Mouse (Mus musculus): ENCODE results near the gene Atp5h.
"Not testable (repeated sequence)": the region's sequence is repeated elsewhere in the genome, so short reads cannot be mapped to it uniquely, and the experiment has no call there.

Atp5h gene

GRCm38 (mm10) chr11:115419531-115420237 lies at the start of gene Atp5h, which contains the start of gene Kctd2:
TSS of gene Atp5h (minus strand) at chr11:115419962.
TSS of gene Kctd2 (plus strand) at chr11:115420128.
- DNase-seq = peak; percentile 94 to 98

GRCm38 (mm10) chr11:115467217-115467618 lies 47.5 kb upstream of the Atp5h start:
- DNase-seq = no peak

GRCm38 (mm10) chr11:115464851-115465250 lies 45.1 kb upstream of the Atp5h start:
- no peak for DNase-seq

GRCm38 (mm10) chr11:115463397-115463796 lies 43.6 kb upstream of the Atp5h start:
- DNase-seq = peak; percentile 56 to 85

- DNase-seq = peak; percentile 43 to 80
Observed at GRCm38 (mm10) chr11:115462243-115462891, 42.6 kb upstream of the Atp5h start, which contains the start of gene Slc16a5. TSS of gene Slc16a5 (plus strand) at chr11:115462474.

- no peak for DNase-seq
Observed at GRCm38 (mm10) chr11:115461846-115462242, 42.1 kb upstream of the Atp5h start.

GRCm38 (mm10) chr11:115460976-115461375 lies 41.2 kb upstream of the Atp5h start:
- no peak for DNase-seq

GRCm38 (mm10) chr11:115457405-115457804 lies 37.6 kb upstream of the Atp5h start:
- peak; percentile 66 to 68 for DNase-seq

- DNase-seq = no peak
Observed at GRCm38 (mm10) chr11:115456182-115456581, 36.4 kb upstream of the Atp5h start.

- no peak for DNase-seq
Observed at GRCm38 (mm10) chr11:115455619-115456018, 35.9 kb upstream of the Atp5h start.

- DNase-seq = not testable (repeated sequence)
Observed at GRCm38 (mm10) chr11:115454822-115455221, 35.1 kb upstream of the Atp5h start.

- peak in 1 of 2 experiments; percentile 80 for DNase-seq
Observed at GRCm38 (mm10) chr11:115453306-115453705, 33.5 kb upstream of the Atp5h start.

- DNase-seq = no peak
Observed at GRCm38 (mm10) chr11:115452281-115452860, 32.6 kb upstream of the Atp5h start.

- peak; percentile 38 to 65 for DNase-seq
Observed at GRCm38 (mm10) chr11:115451781-115452241, 32.0 kb upstream of the Atp5h start.

GRCm38 (mm10) chr11:115450176-115450575 lies 30.4 kb upstream of the Atp5h start:
- DNase-seq = peak; percentile 41 to 69

- peak; percentile 81 to 93 for DNase-seq
Observed at GRCm38 (mm10) chr11:115448998-115449397, 29.2 kb upstream of the Atp5h start.

- DNase-seq = peak; percentile 80 to 90
Observed at GRCm38 (mm10) chr11:115448075-115448474, 28.3 kb upstream of the Atp5h start.

- peak; percentile 60 to 84 for DNase-seq
Observed at GRCm38 (mm10) chr11:115447321-115447885, 27.6 kb upstream of the Atp5h start.

- peak; percentile 72 to 83 for DNase-seq
Observed at GRCm38 (mm10) chr11:115446906-115447305, 27.1 kb upstream of the Atp5h start.

GRCm38 (mm10) chr11:115441417-115441816 lies 21.7 kb upstream of the Atp5h start:
- DNase-seq = no peak

GRCm38 (mm10) chr11:115439906-115440595 lies 20.3 kb upstream of the Atp5h start, which contains the start of gene Trim80:
TSS of gene Trim80 (plus strand) at chr11:115440545.
- DNase-seq = no peak

GRCm38 (mm10) chr11:115439326-115439725 lies 19.6 kb upstream of the Atp5h start:
- no peak for DNase-seq

Measured in kidney, postnatal 25 days (tissue).